Mouse (Mus musculus) hindbrain, embryonic 16.5 days (tissue): ENCODE measurements at regions not wholly inside any gene's neighbourhood (a gene's known extent, or its start where the extent isn't known, plus 50 kb on each side); places are given as distances from the start of the nearest gene placed in this dataset. TPM values are rescaled to one million over a fixed set of nuclear protein-coding genes. Genes with fewer than 3 reads are reported as not detected.

ENCODE experiments used
- microRNA counts: library from miRNA; unstranded; fragments of <30 nt; microRNA quantifications from one replicate; lab custom pipeline; 2016
- microRNA-seq: library from miRNA; unstranded; fragments of <30 nt; microRNA quantifications from one replicate; pipeline ENCODE4, GENCODE M21; 2017

MicroRNAs encoded in the stretch of these regions (microRNA counts, 519-probe panel; counts per million panel counts)
- microRNA mmu-miR-137 (lab: Ali Mortazavi, UCI), result 3,497 counts per million, percentile 91 among the panel's probes with 10 or more counts

Small RNAs in the stretch of these regions (microRNA-seq; reads per million reads assigned to microRNA genes)
- gene Gm24155, result not detected
- gene Mir137, result 9,721 reads per million, percentile 96 among the genes with 10 or more reads in this experiment
